Mouse (Mus musculus) midbrain, embryonic 14.5 days (tissue): ENCODE results near the gene Olfr452. TPM values are rescaled to one million over a fixed set of nuclear protein-coding genes. Genes with fewer than 3 reads are reported as not detected.

ENCODE experiments used
- ATAC-seq: fragments of 200-750 bp; cut with Nextera tagmentation; 2 replicates; pipeline ENCODE4 v1.8.0; 2017; ENCODE audit warnings: moderate number of reproducible peaks, moderate library complexity; ENCODE audit not compliant: low FRiP score, low TSS enrichment
- DNase-seq: peaks from one replicate; pipeline ENCODE4 v3.0.0-alpha.2; 2015
- H3K27ac ChIP-seq: fragments of 300-500 bp; sonication (generic); replicated peaks from 2 replicates; pipeline ENCODE4 v1.5.1; 2014; ENCODE audit warnings: mild to moderate bottlenecking, low read depth, low read length, moderate library complexity
- H3K27me3 ChIP-seq: fragments of 300-500 bp; sonication (generic); 2 replicates; pipeline ENCODE4 v1.6.1; 2014; ENCODE audit warnings: low read length, control low read depth, mixed read lengths; ENCODE audit not compliant: control insufficient read depth, insufficient read depth
- H3K36me3 ChIP-seq: fragments of 300-500 bp; sonication (generic); 2 replicates; pipeline ENCODE4 v1.6.1; 2014; ENCODE audit warnings: low read length, control low read depth; ENCODE audit not compliant: control insufficient read depth, insufficient read depth
- H3K4me1 ChIP-seq: fragments of 300-500 bp; sonication (generic); 2 replicates; pipeline ENCODE4 v1.6.1; 2014; ENCODE audit warnings: mild to moderate bottlenecking, antibody characterized with exemption, low read length, control low read depth; ENCODE audit not compliant: control insufficient read depth, insufficient read depth
- H3K4me2 ChIP-seq: fragments of 300-500 bp; sonication (generic); 2 replicates; pipeline ENCODE4 v1.6.1; 2014; ENCODE audit warnings: mild to moderate bottlenecking, low read length, moderate library complexity
- H3K4me3 ChIP-seq: fragments of 300-500 bp; sonication (generic); replicated peaks from 2 replicates; pipeline ENCODE4 v1.5.1; 2014; ENCODE audit warnings: low read depth, low read length
- H3K9ac ChIP-seq: fragments of 300-500 bp; sonication (generic); replicated peaks from 2 replicates; pipeline ENCODE4 v1.6.1; 2014; ENCODE audit warnings: mild to moderate bottlenecking, low read length, moderate library complexity
- H3K9me3 ChIP-seq: fragments of 300-500 bp; sonication (generic); 2 replicates; pipeline ENCODE4 v1.6.1; 2016; ENCODE audit warnings: low read length, control low read depth, mixed read lengths; ENCODE audit not compliant: control insufficient read depth
- WGBS: fragments of 180-500 bp; shearing (Covaris S2); extraction: QIAGEN DNeasy Blood & Tissue Kit; methylation state at CpG from one replicate; pipeline ENCODE4 v1.1.7; 2014; 5-methylcytosine and 5-hydroxymethylcytosine counted together
- polyA plus RNA-seq: library from polyadenylated mRNA; unstranded; fragments of >200 nt; fragmentation: Nextera tagmentation; extraction: Ambion mirVana; gene quantifications from 2 replicates; pipeline ENCODE4 v1.2.1, GENCODE M21; 2014

The Olfr452 gene
- polyA plus RNA-seq, 1 experiment from 2014 or later: not detected

DNA sequence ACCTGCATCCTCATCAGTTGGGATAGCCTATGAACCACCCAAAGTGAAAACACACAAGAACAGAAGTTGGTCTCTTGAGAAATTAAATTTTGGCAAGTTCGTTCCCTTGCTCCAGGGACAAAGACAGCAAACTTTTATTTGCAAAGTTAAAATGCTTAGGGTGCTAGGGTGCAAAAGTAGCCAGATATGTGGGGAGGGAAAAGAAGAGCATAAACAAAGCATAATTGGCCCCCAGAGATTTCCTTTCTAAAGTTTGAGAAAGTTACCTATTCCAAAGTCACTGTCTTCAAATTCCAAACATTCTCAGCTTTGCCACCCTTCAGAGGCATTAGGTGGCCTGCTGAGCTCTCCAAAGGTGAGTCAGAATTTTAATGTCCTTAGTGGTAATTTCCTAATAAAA is 26.7 kb downstream of the Olfr452 start, which contains the start of gene Olfr450:
Gene Olfr450, plus strand, starts transcription at position 301 of the 400 bp plus-strand sequence.
- ATAC-seq (no peak), DNase-seq (no peak)
- Histone ChIP-seq H3K4me2 (no peak within 1 kb of the TSS), H3K27me3 (no peaks in the 10 kb centered on the region), H3K27ac (no peak within 1 kb of the TSS), H3K4me1 (no peaks in the 10 kb centered on the region), H3K9ac (no peak within 1 kb of the TSS), H3K4me3 (no peak within 1 kb of the TSS), H3K9me3 (no peaks in the 10 kb centered on the region), H3K36me3 (no peaks in the 10 kb centered on the region)
- WGBS: 91% methylated on average over 1 of the region's 1 CpGs

GRCm38 (mm10) chr6:42834084-42834483 is 49.2 kb downstream of the Olfr452 start, which contains the start of gene Olfr449:
Gene Olfr449 (plus strand): TSS chr6:42834384.
- DNase-seq (no peak), ATAC-seq (no peak)
- H3K4me3 ChIP-seq: no peak within 1 kb of the TSS
- no peak within 1 kb of the TSS for H3K9ac ChIP-seq
- H3K27ac ChIP-seq: no peak within 1 kb of the TSS
- no peaks in the 10 kb centered on the region for H3K9me3 ChIP-seq
- H3K4me1 ChIP-seq: no peaks in the 10 kb centered on the region
- H3K36me3 ChIP-seq: no peaks in the 10 kb centered on the region
- H3K4me2 ChIP-seq: no peak within 1 kb of the TSS
- no peaks in the 10 kb centered on the region for H3K27me3 ChIP-seq

Other genes starting within 250 kb of the Olfr452 start
- gene Olfr455, start 237.5 kb upstream of the Olfr452 start, polyA plus RNA-seq: not detected in 2 replicates
- not detected in 2 replicates for gene Tcaf3, start 187.4 kb upstream of the Olfr452 start, polyA plus RNA-seq
- gene Tcaf2, start 139.8 kb upstream of the Olfr452 start, polyA plus RNA-seq: 0.46 and 0.93 TPM in 2 replicates
- gene Tcaf1, start 75.0 kb upstream of the Olfr452 start, polyA plus RNA-seq: 199 and 236 TPM in 2 replicates
- gene Olfr453, start 45.7 kb upstream of the Olfr452 start, polyA plus RNA-seq: not detected in 2 replicates
- not detected in 2 replicates for gene Olfr38, start 28.7 kb upstream of the Olfr452 start, polyA plus RNA-seq
- not detected in 2 replicates for gene Olfr450, start 26.8 kb downstream of the Olfr452 start, polyA plus RNA-seq
- not detected in 2 replicates for gene Olfr449, start 49.3 kb downstream of the Olfr452 start, polyA plus RNA-seq
- not detected in 2 replicates for gene Olfr448, start 105.3 kb downstream of the Olfr452 start, polyA plus RNA-seq
- not detected in 2 replicates for gene Olfr447, start 123.8 kb downstream of the Olfr452 start, polyA plus RNA-seq
- not detected in 2 replicates for gene Olfr446, start 136.3 kb downstream of the Olfr452 start, polyA plus RNA-seq
- not detected in 2 replicates for gene Olfr444, start 164.0 kb downstream of the Olfr452 start, polyA plus RNA-seq